ENCODE assay signal across 8 mouse cellular contexts in the genomic region with DNA sequence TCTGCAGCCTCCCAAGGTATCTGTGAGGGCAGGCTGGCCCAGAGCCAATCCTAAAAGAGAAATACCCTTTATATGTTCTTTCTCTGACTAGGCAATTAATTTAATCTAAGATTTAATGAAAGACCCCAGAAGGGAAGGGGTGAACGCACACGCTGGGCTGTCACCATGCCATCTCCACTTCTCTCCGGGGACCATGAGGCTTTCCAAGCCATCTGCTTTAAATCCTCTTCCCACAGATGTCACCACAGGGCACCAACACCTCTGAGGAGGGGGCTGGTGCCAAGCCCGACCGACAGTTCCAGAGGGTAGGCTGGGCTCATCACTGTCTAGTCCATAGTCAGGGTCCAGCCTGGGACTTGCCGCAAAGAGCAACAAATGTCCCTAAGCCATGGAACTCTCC. TPM values are rescaled to one million over a fixed set of nuclear protein-coding genes. Genes with fewer than 3 reads are reported as not detected.
DNase-seq lines count a peak whose midpoint lies in the region; ATAC-seq and TF ChIP-seq lines count a peak whose summit lies in the region.

No protein-coding gene starts in this region.

- no peak for ATAC-seq in heart, embryonic 12.5 days (ENCODE audit: insufficient number of reproducible peaks, low FRiP score)
- peak; percentile 23; the same call in 1 of the 2 replicates for ATAC-seq in hindbrain, embryonic 11.5 days (ENCODE audit: low FRiP score)
- 0 out of 2 replicates have a peak, but pooled peaks have one; percentile 16 for ATAC-seq in midbrain, embryonic 15.5 days (replicated peaks)
- ATAC-seq in lung, postnatal 0 days: no peak

- H3K36me3 ChIP-seq in heart, embryonic 12.5 days: no peaks in the 10 kb centered on the region
- no peaks in the 10 kb centered on the region for H3K36me3 ChIP-seq in hindbrain, embryonic 11.5 days (ENCODE audit: control insufficient read depth, insufficient read depth, low read length)
- no peaks in the 10 kb centered on the region for H3K36me3 ChIP-seq in midbrain, embryonic 15.5 days (replicated peaks)
- no peaks in the 10 kb centered on the region for H3K36me3 ChIP-seq in lung, postnatal 0 days (ENCODE audit: insufficient read depth, low read length)

- TF ChIP-seq EP300 in lung, postnatal 0 days (IDR thresholded peaks at IDR 0.05): no peak

- H3K27ac ChIP-seq in heart, embryonic 12.5 days (ENCODE audit: poor library complexity, severe bottlenecking): no peak overlapping the region
- H3K27ac ChIP-seq in hindbrain, embryonic 11.5 days (ENCODE audit: low read depth, low read length): no peak overlapping the region
- 0 out of 2 replicates have a peak overlapping the region, but pooled peaks have one; percentile 14 for H3K27ac ChIP-seq in midbrain, embryonic 15.5 days
- H3K27ac ChIP-seq in lung, postnatal 0 days (ENCODE audit: low read length): no peak overlapping the region

- H3K9me3 ChIP-seq in heart, embryonic 12.5 days (replicated peaks): no peaks in the 10 kb centered on the region
- H3K9me3 ChIP-seq in hindbrain, embryonic 11.5 days (ENCODE audit: control insufficient read depth, low read length): no peaks in the 10 kb centered on the region
- H3K9me3 ChIP-seq in midbrain, embryonic 15.5 days: no peaks in the 10 kb centered on the region
- H3K9me3 ChIP-seq in lung, postnatal 0 days (ENCODE audit: low read length): no peaks in the 10 kb centered on the region

- WGBS in heart, embryonic 12.5 days: 7% methylated on average over 6 of the region's 6 CpGs
- WGBS in hindbrain, embryonic 11.5 days: 5% methylated on average over 6 of the region's 6 CpGs
- WGBS in midbrain, embryonic 15.5 days: 6% methylated on average over 6 of the region's 6 CpGs
- WGBS in lung, postnatal 0 days: 28% methylated on average over 6 of the region's 6 CpGs

- no peak for DNase-seq in heart, adult 18-20 months
- DNase-seq in cerebellum, adult 9-10 months: peak; percentile 84
- DNase-seq in hindbrain, embryonic 11.5 days (ENCODE audit: low spot score): peak; percentile 36
- DNase-seq in kidney, adult 9 months: no peak
- no peak for DNase-seq in lung, postnatal 0 days (ENCODE audit: low spot score)
- no peak for DNase-seq in adrenal gland, adult (ENCODE audit: inconsistent age in 2 of 2, low spot score in 1 of 2)

- H3K27me3 ChIP-seq in heart, embryonic 12.5 days (replicated peaks): peaks cover 4% of the 10 kb centered on the region; the same call in 1 of the 2 replicates
- no peaks in the 10 kb centered on the region for H3K27me3 ChIP-seq in hindbrain, embryonic 11.5 days (ENCODE audit: control insufficient read depth, insufficient read depth, low read length)
- no peaks in the 10 kb centered on the region for H3K27me3 ChIP-seq in midbrain, embryonic 15.5 days (replicated peaks)
- peaks cover 3% of the 10 kb centered on the region; the same call in 1 of the 2 replicates for H3K27me3 ChIP-seq in lung, postnatal 0 days (replicated peaks; ENCODE audit: insufficient read depth, low read length)

- peaks cover 55% of the 10 kb centered on the region for H3K4me1 ChIP-seq in heart, embryonic 12.5 days (replicated peaks)
- peaks cover 14% of the 10 kb centered on the region for H3K4me1 ChIP-seq in hindbrain, embryonic 11.5 days (replicated peaks; ENCODE audit: control insufficient read depth, insufficient read depth, low read length)
- peaks cover 73% of the 10 kb centered on the region for H3K4me1 ChIP-seq in midbrain, embryonic 15.5 days
- peaks cover 4% of the 10 kb centered on the region; the same call in 1 of the 2 replicates for H3K4me1 ChIP-seq in lung, postnatal 0 days (ENCODE audit: insufficient read depth, low read depth, low read length)

- H3K4me3 ChIP-seq in heart, embryonic 12.5 days: peak overlapping the region; percentile 66
- 0 out of 2 replicates have a peak overlapping the region, but pooled peaks have one; percentile 67 for H3K4me3 ChIP-seq in hindbrain, embryonic 11.5 days (ENCODE audit: low read depth, low read length)
- H3K4me3 ChIP-seq in midbrain, embryonic 15.5 days: peak overlapping the region; percentile 62
- H3K4me3 ChIP-seq in lung, postnatal 0 days (ENCODE audit: low read depth, low read length): no peak overlapping the region

- peak overlapping the region; percentile 86 for H3K4me2 ChIP-seq in heart, embryonic 12.5 days
- H3K4me2 ChIP-seq in hindbrain, embryonic 11.5 days (replicated peaks; ENCODE audit: low read depth, low read length): peak overlapping the region; percentile 94
- H3K4me2 ChIP-seq in midbrain, embryonic 15.5 days: peak overlapping the region; percentile 94
- no peak overlapping the region for H3K4me2 ChIP-seq in lung, postnatal 0 days (replicated peaks; ENCODE audit: low read depth, low read length)

- H3K9ac ChIP-seq in heart, embryonic 12.5 days: peak overlapping the region; percentile 78; the same call in 1 of the 2 replicates
- H3K9ac ChIP-seq in hindbrain, embryonic 11.5 days (ENCODE audit: low read depth, low read length): no peak overlapping the region
- H3K9ac ChIP-seq in midbrain, embryonic 15.5 days: 0 out of 2 replicates have a peak overlapping the region, but pooled peaks have one; percentile 6
- no peak overlapping the region for H3K9ac ChIP-seq in lung, postnatal 0 days (replicated peaks; ENCODE audit: low read depth)

- TF ChIP-seq CTCF in lung, postnatal 0 days (IDR thresholded peaks at IDR 0.05): no peak

RNA-seq across cellular contexts. Expression of a gene that starts 4.5 kb away (rescaled TPM):
- polyA plus RNA-seq in heart, embryonic 12.5 days (2016; fragmentation: Nextera tagmentation; extraction: Ambion mirVana): 36.9 and 37.3 TPM in 2 replicates
- 10 to 100 TPM; 11.7 to 15.8 TPM for total RNA-seq in heart, adult 18-20 months (2021)
- polyA plus RNA-seq in hindbrain, embryonic 11.5 days (2014; fragmentation: Nextera tagmentation; extraction: Ambion mirVana): 40.3 and 44.1 TPM in 2 replicates
- 42.4 and 48.6 TPM in 2 replicates for polyA plus RNA-seq in midbrain, embryonic 15.5 days (2015; fragmentation: Nextera tagmentation; extraction: Ambion mirVana)
- polyA plus RNA-seq in lung, postnatal 0 days (2015; fragmentation: Nextera tagmentation; extraction: Ambion mirVana): 6.5 and 7.9 TPM in 2 replicates

Comparison
In these comparisons a context has a peak if more than half of its experiments do, and no peak if none do; other contexts are left out.
1. ATAC-seq: peak in hindbrain, embryonic 11.5 days (single experiment) and midbrain, embryonic 15.5 days (single experiment); none in heart, embryonic 12.5 days (single experiment) and lung, postnatal 0 days (single experiment).
2. H3K9ac ChIP-seq: peak in heart, embryonic 12.5 days (single experiment) and midbrain, embryonic 15.5 days (single experiment); none in hindbrain, embryonic 11.5 days (single experiment) and lung, postnatal 0 days (single experiment).
3. DNase-seq: peak in cerebellum, adult 9-10 months (single experiment) and hindbrain, embryonic 11.5 days (single experiment); none in heart, adult 18-20 months (0 of 2), kidney, adult 9 months (single experiment), lung, postnatal 0 days (single experiment) and adrenal gland, adult (0 of 2).